Mouse (Mus musculus): Measurements from ENCODE around the gene Cntnap5a.
A peak's percentile ranks its signal among the peaks of the same experiment; 100 is the strongest.
"Not testable (repeated sequence)": the region's sequence is repeated elsewhere in the genome, so short reads cannot be mapped to it uniquely, and the experiment has no call there.

Cntnap5a gene

DNA sequence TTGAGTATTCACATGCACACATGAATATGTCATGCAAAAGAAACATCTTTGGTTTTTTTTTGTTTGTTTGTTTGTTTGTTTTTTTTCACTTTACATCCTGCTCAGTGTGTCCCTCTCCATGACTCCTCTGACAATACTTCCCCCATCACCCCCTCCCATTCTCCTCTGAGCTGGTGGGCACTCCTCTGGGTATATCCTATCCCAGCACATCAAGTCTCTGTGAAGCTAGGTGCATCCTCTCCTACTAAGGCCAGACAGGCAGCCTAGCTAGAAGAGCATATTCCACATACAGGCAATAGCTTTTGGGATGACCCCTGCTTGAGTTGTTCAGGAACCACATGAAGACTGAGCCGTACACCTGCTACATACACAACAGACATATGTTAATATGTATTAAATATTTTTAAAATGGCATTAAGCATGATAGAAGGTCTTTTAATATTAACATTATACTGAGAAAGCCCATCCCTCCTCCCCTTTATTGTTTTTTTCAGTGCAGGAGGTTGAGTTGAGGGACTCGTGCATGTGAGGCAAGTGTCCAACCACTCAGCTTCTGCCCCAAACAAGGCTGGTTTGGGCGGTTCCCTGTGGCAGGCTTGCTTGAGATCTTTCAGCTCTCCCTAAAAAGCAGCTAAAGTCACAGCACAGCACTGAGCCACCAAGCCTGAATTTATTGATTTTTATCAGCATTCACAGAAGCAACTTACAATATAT, 422.6 kb downstream of the Cntnap5a start:
- DNase-seq (ENCODE audit: low spot score), result no peak

DNA sequence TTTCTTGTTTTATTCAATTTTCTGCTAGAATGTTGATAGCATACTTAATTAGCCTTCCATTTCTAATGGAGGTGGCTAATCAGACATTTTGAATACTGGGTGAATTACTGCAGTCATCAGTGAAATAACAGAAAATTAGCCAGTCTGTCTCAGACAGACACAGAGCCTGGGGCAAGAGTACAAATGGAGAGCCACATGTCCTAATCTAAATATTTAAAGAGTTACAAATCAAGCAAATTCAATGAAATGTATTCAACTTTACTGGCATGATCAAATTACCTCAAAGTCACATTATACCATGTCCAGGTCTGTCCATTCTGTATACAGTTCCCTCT, 423.1 kb downstream of the Cntnap5a start:
- DNase-seq (ENCODE audit: low spot score), result no peak

DNA sequence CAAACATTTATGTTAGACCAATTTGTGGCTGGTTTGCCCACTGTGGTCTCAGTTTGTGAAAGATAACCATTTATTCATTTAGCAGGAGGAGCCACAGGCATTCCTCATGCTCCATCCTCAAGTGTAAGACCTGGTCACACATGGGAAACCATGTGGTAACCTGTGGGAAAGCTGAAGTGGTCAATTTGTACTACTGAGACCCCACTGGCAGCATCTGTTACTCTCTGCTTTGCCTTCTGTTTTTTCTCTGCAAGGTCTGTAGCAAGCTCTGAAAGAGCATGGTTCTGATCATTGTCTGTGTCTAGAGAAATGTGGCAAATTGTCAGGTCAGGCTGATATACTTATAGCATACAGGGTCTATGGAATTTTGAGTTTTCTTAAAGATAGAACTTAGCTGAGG, 423.8 kb downstream of the Cntnap5a start:
- DNase-seq (ENCODE audit: low spot score), result no peak

GRCm38 (mm10) chr1:116125767-116126166, 441.2 kb downstream of the Cntnap5a start:
- DNase-seq (ENCODE audit: low spot score), result no peak

- no peak for DNase-seq (ENCODE audit: low spot score)
These were observed 442.5 kb downstream of the Cntnap5a start for GRCm38 (mm10) chr1:116127085-116127484.

DNA sequence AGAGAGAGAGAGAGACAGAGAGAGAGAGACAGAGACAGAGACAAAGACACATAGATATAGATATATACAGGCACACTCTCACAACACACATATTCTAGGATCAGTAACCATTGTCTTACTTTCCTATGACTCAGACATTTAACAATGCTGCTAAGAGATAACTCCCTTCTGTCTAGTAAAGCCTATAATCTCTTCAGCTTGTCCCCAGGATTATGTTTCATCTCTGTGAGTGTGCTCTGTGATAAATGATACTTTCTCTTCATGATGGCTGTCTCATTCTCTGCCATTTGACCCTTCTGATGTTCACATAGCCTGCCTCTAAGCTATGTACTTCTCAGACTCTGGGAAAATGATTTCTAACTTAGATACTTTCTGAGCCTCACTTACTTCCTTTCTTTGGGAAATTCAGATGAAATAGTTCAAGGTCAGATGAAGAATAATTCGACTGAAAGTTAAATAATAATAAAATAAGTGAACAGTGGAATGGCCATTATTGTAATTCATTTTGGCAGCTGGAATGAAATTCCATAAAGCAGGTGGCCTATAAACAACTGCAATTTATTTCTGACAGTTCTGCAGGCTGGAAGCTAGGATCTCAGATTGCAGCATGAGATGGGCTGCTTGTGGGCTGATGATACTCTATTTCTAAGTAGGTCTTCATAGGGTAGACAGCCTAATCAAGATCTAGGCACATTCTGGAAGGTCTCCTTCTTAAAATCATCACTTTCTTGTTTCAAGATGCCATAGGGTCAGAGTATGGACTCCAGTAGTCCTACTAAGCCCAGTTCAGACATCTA, 444.1 kb downstream of the Cntnap5a start:
- DNase-seq (ENCODE audit: low spot score), result no peak

- no peak for DNase-seq (ENCODE audit: low spot score)
These were observed 447.9 kb downstream of the Cntnap5a start for GRCm38 (mm10) chr1:116132471-116132870.

DNA sequence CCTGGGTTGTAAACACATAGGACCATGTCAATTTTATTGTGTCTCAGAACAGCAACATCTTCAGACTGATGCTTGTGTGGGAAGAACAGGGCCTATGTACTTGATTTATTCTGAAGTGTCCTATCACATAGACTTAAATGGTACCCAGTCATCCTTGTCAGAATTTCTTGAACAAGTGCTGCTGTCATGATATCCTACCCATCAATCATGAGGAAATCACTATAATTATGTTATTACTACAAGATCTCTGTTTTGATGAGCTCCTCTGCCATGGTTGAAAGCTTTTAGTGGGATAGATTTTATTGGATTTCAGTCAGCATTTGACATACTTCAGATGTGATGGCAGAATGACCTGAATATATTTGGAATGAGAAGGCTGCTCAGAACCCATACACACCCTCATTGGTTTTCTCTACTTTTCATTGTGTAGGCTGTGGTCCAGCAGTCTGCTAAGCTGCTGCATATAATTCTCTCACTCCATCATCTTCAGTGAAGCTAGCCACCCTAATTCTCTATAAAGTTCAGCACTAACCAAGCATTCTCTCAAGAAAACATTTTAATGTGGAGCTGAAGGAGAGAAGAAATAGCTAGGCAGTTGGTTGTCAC, 465.3 kb downstream of the Cntnap5a start:
- no peak for DNase-seq (ENCODE audit: low spot score)

- no peak for DNase-seq (ENCODE audit: low spot score)
These were observed 499.9 kb downstream of the Cntnap5a start for GRCm38 (mm10) chr1:116184471-116184870.

GRCm38 (mm10) chr1:116188142-116188541, 503.6 kb downstream of the Cntnap5a start:
- DNase-seq (ENCODE audit: low spot score), result not testable (repeated sequence)

GRCm38 (mm10) chr1:116192299-116192698, 507.7 kb downstream of the Cntnap5a start:
- no peak for DNase-seq (ENCODE audit: low spot score)

DNA sequence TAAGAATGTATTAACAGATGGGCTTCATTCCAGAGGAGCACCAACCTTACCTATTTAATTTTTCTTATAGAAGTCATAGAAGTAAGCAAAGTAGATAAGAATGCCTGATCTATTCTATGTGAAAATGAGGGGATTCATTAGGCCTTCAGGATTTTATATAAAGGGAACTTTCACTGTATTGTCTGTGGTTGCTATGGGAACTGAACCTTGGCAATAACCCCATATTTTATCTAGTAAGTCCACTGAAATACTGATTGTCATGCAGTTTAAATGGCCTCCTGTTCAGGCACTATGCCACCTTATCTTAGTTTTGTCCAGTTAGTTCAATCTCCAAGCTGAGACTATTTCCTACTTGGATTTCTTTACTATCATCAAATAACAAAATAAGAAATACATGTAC, 532.3 kb downstream of the Cntnap5a start:
- no peak for DNase-seq (ENCODE audit: low spot score)

DNA sequence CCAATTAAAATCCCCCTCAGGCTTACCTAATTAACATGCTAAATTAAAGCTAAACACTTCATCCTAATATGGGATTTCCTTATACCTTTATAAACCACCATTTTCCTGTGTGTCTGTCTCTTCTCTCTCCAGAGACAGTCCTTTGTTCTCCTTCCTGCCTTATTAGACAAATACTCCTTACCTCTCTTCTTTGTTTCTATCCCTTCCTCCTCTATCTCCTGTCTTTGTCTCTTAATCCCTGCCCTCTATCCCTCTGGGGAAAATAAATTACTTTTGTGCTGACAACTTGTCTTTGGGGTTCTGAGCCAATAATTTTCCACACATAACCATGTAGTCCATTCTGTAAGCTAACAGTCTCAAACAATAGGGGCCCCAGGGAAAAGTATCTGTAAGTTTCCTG, 556.0 kb downstream of the Cntnap5a start:
- DNase-seq (ENCODE audit: low spot score), result no peak

DNA sequence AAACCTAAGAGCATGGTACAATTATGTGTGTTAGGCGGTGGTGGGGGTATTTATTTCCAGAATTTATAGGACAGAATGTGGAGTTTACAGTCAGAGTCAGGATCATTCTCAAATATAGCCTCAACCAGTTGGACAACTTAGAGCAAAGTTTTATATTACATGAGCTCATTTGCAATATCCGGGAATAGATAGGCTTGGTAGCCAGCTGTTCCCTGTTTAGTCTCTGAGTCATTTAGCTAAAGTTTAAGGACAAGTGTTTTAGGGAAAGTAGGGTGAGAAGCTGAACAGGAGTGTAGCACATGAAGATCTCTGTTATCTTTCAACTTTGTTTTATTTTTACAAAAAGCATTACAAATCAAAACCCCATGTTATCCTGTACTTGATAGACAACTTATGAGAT, 559.3 kb downstream of the Cntnap5a start:
- no peak for DNase-seq (ENCODE audit: low spot score)

DNA sequence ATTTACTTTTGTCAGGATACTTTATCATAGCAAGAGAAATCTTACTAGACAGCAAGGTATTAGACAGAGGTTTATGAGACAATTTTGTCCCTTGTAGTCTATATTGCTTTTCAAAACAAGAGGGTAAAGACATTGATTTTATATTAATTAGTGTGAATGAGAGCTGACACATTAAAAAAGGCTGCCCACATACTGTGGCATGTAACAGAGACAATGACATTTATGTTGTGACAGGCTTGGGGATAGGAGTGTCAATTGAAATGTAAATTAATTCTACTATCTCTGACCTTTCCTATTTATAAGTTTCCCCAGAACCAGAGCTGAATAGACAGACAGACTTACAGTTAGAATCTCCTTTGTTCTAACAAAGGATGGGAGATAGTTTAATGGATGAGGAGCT, 596.6 kb downstream of the Cntnap5a start:
- no peak for DNase-seq (ENCODE audit: low spot score)

- DNase-seq (ENCODE audit: low spot score), result no peak
These were observed 599.4 kb downstream of the Cntnap5a start for GRCm38 (mm10) chr1:116283968-116284367.

GRCm38 (mm10) chr1:116306555-116306954, 622.0 kb downstream of the Cntnap5a start:
- DNase-seq (ENCODE audit: low spot score), result no peak

DNA sequence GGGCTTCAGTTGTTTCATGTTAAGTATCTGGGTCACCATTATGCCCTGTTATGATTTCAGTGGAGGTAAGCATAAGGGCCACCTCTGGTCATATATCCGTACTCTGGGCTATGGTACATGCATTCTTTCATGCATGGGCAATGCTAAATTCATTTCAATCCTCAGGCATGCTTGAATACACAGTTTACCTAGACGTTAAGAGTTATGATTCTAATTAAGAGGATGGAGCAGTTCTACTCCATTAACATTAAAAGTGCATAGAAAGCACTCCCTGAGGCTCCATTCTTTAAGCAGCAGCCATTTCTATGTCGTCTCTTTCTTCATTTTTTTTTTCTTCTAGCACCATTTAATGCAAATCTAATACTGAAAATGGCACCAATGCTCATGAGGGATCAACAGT, 627.0 kb downstream of the Cntnap5a start:
- no peak for DNase-seq (ENCODE audit: low spot score)

GRCm38 (mm10) chr1:116313269-116313668, 628.7 kb downstream of the Cntnap5a start:
- peak; percentile 55 for DNase-seq (ENCODE audit: low spot score)

GRCm38 (mm10) chr1:116324505-116324904, 639.9 kb downstream of the Cntnap5a start:
- DNase-seq (ENCODE audit: low spot score), result no peak

- DNase-seq (ENCODE audit: low spot score), result no peak
These were observed 669.1 kb downstream of the Cntnap5a start for GRCm38 (mm10) chr1:116353669-116354068.

- no peak for DNase-seq (ENCODE audit: low spot score)
These were observed 681.0 kb downstream of the Cntnap5a start for GRCm38 (mm10) chr1:116365606-116366005.

DNA sequence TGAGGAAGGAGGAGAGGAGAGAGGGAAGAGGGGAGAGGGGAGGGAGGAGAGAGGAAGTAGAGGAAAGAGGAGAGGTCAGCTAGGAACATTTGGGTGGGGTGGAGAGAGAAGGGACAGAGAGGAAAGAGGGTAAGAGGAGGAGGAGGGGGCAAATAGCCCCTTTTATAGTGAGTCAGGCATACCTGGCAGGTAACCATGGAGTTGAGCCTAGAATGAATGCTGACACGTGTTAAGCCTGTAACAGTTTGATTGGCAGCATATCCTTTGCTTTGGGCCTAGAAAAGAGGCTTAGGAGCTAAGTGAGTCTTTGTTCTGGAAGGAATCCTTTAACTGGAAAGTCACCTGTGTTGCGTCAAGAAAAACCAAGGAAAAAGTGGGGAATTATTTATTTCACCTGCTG, 681.6 kb downstream of the Cntnap5a start:
- DNase-seq (ENCODE audit: low spot score), result no peak
